Mouse (Mus musculus) myocyte (in vitro differentiated cells): ENCODE measurements around the gene Spsb1. TPM values are rescaled to one million over a fixed set of nuclear protein-coding genes. Genes with fewer than 3 reads are reported as not detected.

ENCODE experiments used
- H3K27me3 ChIP-seq: one replicate; pipeline ENCODE4 v1.6.1; 2011; ENCODE audit not compliant: control insufficient read depth, insufficient read depth, insufficient read length
- H3K36me3 ChIP-seq: one replicate; pipeline ENCODE4 v1.6.1; 2011; ENCODE audit not compliant: control insufficient read depth, insufficient read depth
- H3K4me2 ChIP-seq: one replicate; pipeline ENCODE4 v1.6.1; 2011; ENCODE audit warnings: low read depth, control low read depth
- H3K4me3 ChIP-seq: one replicate; pipeline ENCODE4 v1.5.1; 2011; ENCODE audit warnings: mild to moderate bottlenecking, control low read depth, moderate library complexity
- H3K79me2 ChIP-seq: one replicate; pipeline ENCODE4 v1.6.1; 2011; ENCODE audit not compliant: control insufficient read depth, insufficient read depth
- H3ac ChIP-seq: one replicate; pipeline ENCODE4 v1.6.1; 2011; ENCODE audit not compliant: control insufficient read depth, insufficient read length
- CEBPB ChIP-seq: IDR thresholded peaks from 2 replicates; pipeline ENCODE4 v1.6.1; 2011; ENCODE audit warnings: mild to moderate bottlenecking, moderate library complexity; ENCODE audit not compliant: poor library complexity, insufficient read depth, severe bottlenecking
- E2F4 ChIP-seq: IDR thresholded peaks from one replicate; pipeline ENCODE4 v1.6.1; 2011; ENCODE audit warnings: mild to moderate bottlenecking, control low read depth, moderate library complexity; ENCODE audit not compliant: insufficient read depth
- MAX ChIP-seq: IDR thresholded peaks from one replicate; pipeline ENCODE4 v1.6.1; 2011; ENCODE audit warnings: low read depth, mild to moderate bottlenecking, control low read depth
- MYOD1 ChIP-seq, 3 experiments: IDR thresholded peaks; one replicate each; pipeline ENCODE4 v1.6.1; 2011; ENCODE audit warnings: control low read depth in 2 of 3, low read depth in 2 of 3, mild to moderate bottlenecking in 2 of 3, moderate library complexity in 1 of 3; ENCODE audit not compliant: insufficient read length in 2 of 3, control insufficient read depth in 1 of 3
- MYOG ChIP-seq, 3 experiments: IDR thresholded peaks; one replicate each; pipeline ENCODE4 v1.6.1; 2011; ENCODE audit warnings: control low read depth in 2 of 3, low read depth in 2 of 3, mild to moderate bottlenecking in 2 of 3; ENCODE audit not compliant: insufficient read length in 2 of 3, control insufficient read depth in 1 of 3, insufficient read depth in 1 of 3
- POLR2A ChIP-seq: IDR thresholded peaks from one replicate; pipeline ENCODE4 v1.6.1; 2011; ENCODE audit warnings: low read depth, mild to moderate bottlenecking, control low read depth, moderate library complexity; ENCODE audit not compliant: insufficient read length
- POLR2AphosphoS2 ChIP-seq: IDR thresholded peaks from one replicate; pipeline ENCODE4 v1.6.1; 2011; ENCODE audit warnings: low read depth, control low read depth; ENCODE audit not compliant: insufficient read length
- REST ChIP-seq: IDR thresholded peaks from one replicate; pipeline ENCODE4 v1.6.1; 2011; ENCODE audit warnings: mild to moderate bottlenecking, control low read depth, moderate library complexity; ENCODE audit not compliant: insufficient read depth, insufficient read length
- SRF ChIP-seq: IDR thresholded peaks from one replicate; pipeline ENCODE4 v1.6.1; 2011; ENCODE audit warnings: low read depth; ENCODE audit not compliant: control insufficient read depth, insufficient read length
- TCF12 ChIP-seq: IDR thresholded peaks from one replicate; pipeline ENCODE4 v1.6.1; 2011; ENCODE audit warnings: mild to moderate bottlenecking, control low read depth; ENCODE audit not compliant: poor library complexity, insufficient read depth, severe bottlenecking
- TCF3 ChIP-seq: IDR thresholded peaks from one replicate; pipeline ENCODE4 v1.6.1; 2011; ENCODE audit warnings: low read depth, control low read depth; ENCODE audit not compliant: insufficient read length
- USF1 ChIP-seq: IDR thresholded peaks from one replicate; pipeline ENCODE4 v1.6.1; 2011; ENCODE audit warnings: low read depth, mild to moderate bottlenecking, control low read depth, moderate library complexity
- polyA plus RNA-seq: library from polyadenylated mRNA; unstranded; fragments of >200 nt; fragmentation: generic; extraction: Trizol; gene quantifications from one replicate; pipeline ENCODE4 v1.2.1, GENCODE M21; 2012; ENCODE audit warnings: missing spikeins

The Spsb1 gene
- polyA plus RNA-seq, 1 experiment, result 22.6 TPM

GRCm38 (mm10) chr4:149996440-149996839 is 41.6 kb upstream of the Spsb1 start:
- no peaks in the 10 kb centered on the region for H3K27me3 ChIP-seq
- H3K4me3 ChIP-seq, result no peak overlapping the region

GRCm38 (mm10) chr4:149995911-149996310 is 41.1 kb upstream of the Spsb1 start:
- TF ChIP-seq POLR2A (no peak), E2F4 (no peak)
- no peaks in the 10 kb centered on the region for H3K36me3 ChIP-seq
- H3K4me3 ChIP-seq, result no peak overlapping the region
- H3K4me2 ChIP-seq, result no peak overlapping the region
- no peaks in the 10 kb centered on the region for H3K27me3 ChIP-seq
- peaks cover 3% of the 10 kb centered on the region for H3K79me2 ChIP-seq
- no peak overlapping the region for H3ac ChIP-seq

More at GRCm38 (mm10) chr4:149996440-149996839, 41.6 kb upstream of the Spsb1 start:
- H3ac ChIP-seq, result no peak overlapping the region
- no peak overlapping the region for H3K4me2 ChIP-seq
- H3K79me2 ChIP-seq, result peaks cover 3% of the 10 kb centered on the region
- TF ChIP-seq E2F4 (no peak), POLR2AphosphoS2 (no peak), MYOD1 (IDR thresholded peaks at IDR 0.05; ENCODE audit: control insufficient read depth in 1 of 3, insufficient read length in 2 of 3, low read depth in 2 of 3) (no peak), MAX (no peak), REST (no peak), MYOG (IDR thresholded peaks at IDR 0.05; ENCODE audit: control insufficient read depth in 1 of 3, insufficient read depth in 1 of 3, insufficient read length in 2 of 3, low read depth in 2 of 3) (no peak), TCF12 (no peak), USF1 (no peak), TCF3 (no peak), SRF (no peak), CEBPB (no peak), POLR2A (no peak)
- H3K36me3 ChIP-seq, result no peaks in the 10 kb centered on the region

- Histone ChIP-seq H3K4me2 (no peak overlapping the region), H3ac (no peak overlapping the region), H3K79me2 (peaks cover 3% of the 10 kb centered on the region), H3K4me3 (no peak overlapping the region), H3K27me3 (no peaks in the 10 kb centered on the region), H3K36me3 (no peaks in the 10 kb centered on the region)
- TF ChIP-seq MAX, result no peak
Measured at GRCm38 (mm10) chr4:149994218-149994617, 39.4 kb upstream of the Spsb1 start.

GRCm38 (mm10) chr4:149992670-149993032 is 37.8 kb upstream of the Spsb1 start:
- Histone ChIP-seq H3K4me3 (no peak overlapping the region), H3ac (no peak overlapping the region), H3K27me3 (no peaks in the 10 kb centered on the region), H3K4me2 (no peak overlapping the region), H3K36me3 (no peaks in the 10 kb centered on the region), H3K79me2 (no peaks in the 10 kb centered on the region)
- TF ChIP-seq MYOD1 (IDR thresholded peaks at IDR 0.05; ENCODE audit: control insufficient read depth in 1 of 3, insufficient read length in 2 of 3, low read depth in 2 of 3), result no peak

DNA sequence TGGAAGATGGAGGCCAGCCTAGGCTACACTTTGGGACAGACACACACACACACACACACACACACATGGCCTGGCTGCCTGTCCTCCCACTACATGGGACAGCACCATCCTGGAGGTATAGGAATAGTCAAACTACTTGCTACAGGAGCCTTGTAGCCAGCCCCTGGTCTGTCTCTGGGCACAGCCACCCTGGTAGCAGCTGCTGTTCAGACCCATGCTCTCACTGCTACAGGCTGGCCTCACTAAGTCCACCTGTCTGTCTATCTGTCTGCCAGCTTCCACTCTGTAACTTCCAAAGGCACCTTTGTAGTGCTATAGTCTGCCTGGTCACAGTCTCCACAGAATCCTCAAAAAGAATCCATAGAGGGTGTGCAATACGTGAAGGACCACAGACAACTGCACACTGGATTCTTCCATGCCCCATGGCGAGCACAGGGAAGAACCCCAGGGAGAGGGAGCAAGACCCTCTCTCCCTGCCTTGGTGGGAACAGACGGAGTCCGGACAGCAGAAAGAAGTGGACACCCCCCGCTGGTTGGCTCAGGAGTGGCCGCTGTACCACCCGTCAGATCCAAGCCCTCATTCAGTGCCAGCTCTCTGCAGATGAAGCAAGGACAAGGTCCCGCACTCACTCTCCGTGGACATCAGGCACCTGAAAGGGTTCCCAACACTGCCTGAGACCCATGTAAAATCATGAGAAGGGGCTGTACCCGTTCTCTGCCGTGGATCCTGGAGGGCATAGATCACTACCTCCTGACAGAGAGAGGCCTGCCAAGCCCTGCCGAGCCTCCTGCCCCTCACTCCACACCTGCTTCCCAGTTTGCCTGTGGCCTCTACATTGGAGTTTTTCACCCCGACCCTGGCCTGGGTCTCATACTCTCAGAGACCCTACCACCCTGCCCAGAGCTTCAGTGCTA is 37.2 kb upstream of the Spsb1 start:
- Histone ChIP-seq H3K36me3 (no peaks in the 10 kb centered on the region), H3K27me3 (no peaks in the 10 kb centered on the region), H3ac (no peak overlapping the region), H3K4me2 (no peak overlapping the region), H3K79me2 (no peaks in the 10 kb centered on the region), H3K4me3 (no peak overlapping the region)
- TF ChIP-seq POLR2A, result no peak
- TF ChIP-seq MYOG (IDR thresholded peaks at IDR 0.05; ENCODE audit: control insufficient read depth in 1 of 3, insufficient read depth in 1 of 3, insufficient read length in 2 of 3, low read depth in 2 of 3), result peak in 2 of 3 experiments; percentile 40 to 77
- peak in 2 of 3 experiments; percentile 40 to 67 for TF ChIP-seq MYOD1 (IDR thresholded peaks at IDR 0.05; ENCODE audit: control insufficient read depth in 1 of 3, insufficient read length in 2 of 3, low read depth in 2 of 3)
- no peak for TF ChIP-seq E2F4
